Mouse (Mus musculus): ENCODE measurements around the gene Mphosph10.

DNA sequence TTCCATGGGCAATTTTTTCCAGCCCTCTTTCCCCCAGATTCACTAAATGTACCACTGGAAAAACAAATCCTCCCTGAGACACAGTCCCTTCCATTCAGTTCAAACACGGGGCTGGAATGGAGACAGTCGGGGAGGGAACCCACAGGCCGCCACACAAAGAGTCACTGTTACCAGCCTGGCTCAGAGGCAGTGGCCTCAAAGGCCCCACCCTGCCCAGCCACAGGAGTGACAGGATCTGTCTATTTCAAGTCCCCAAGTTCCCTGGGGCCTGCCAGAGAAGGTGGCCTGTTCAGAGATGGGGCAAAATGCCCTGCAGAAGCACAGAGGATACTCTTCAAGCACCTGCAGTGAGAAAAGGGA lies 31.5 kb downstream of the Mphosph10 start:
- TF ChIP-seq POLR2A (IDR thresholded peaks at IDR 0.05; ENCODE audit: extremely low read depth, insufficient read depth, low read length) = no peak
- TF ChIP-seq CTCF (IDR thresholded peaks at IDR 0.05; ENCODE audit: extremely low read depth, insufficient read depth, low read length) = no peak

Data from cortical plate, adult 2 months (tissue).